Mouse (Mus musculus) kidney, adult 2 months (tissue): Measurements from ENCODE around the gene Atp5h.

ENCODE experiments used
- CTCF ChIP-seq: fragments of 200-500 bp; conservative IDR thresholded peaks from 2 replicates; pipeline ENCODE4 v1.5.1; 2011; ENCODE audit warnings: low read depth, mild to moderate bottlenecking, control low read depth, low read length, moderate library complexity, mixed read lengths; ENCODE audit not compliant: insufficient read depth, insufficient read length
- POLR2A ChIP-seq: fragments of 200-500 bp; IDR thresholded peaks from one replicate; pipeline ENCODE4 v1.6.1; 2011; ENCODE audit warnings: low read depth, low read length, control low read depth

DNA sequence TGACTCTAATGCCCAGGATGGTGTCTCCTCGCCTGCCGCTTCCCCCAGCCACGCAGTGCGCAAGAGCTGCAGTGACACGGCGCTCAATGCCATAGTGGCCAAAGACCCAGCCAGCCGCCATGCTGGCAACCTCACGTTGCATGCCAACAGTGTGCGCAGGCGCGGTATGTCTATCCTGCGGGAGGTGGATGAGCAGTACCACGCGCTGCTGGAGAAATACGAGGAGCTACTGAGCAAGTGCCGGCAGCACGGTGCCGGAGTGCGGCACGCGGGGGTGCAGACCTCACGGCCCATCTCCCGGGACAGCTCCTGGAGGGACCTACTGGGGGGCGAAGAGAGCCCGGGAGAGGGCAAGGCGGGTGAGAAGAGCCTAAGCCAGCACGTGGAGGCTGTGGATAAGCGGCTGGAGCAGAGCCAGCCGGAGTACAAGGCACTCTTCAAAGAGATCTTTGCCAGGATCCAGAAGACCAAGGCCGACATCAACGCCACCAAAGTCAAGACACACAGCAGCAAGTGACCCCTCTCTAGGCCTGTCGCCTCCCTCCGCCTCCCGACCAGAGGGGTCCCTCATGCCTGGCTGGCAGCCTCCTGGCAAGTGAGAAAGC, 25.9 kb downstream of the Atp5h start:
- TF ChIP-seq POLR2A (no peak), CTCF (no peak)
